Mouse (Mus musculus): ENCODE results near the gene Cdk9. TPM values are rescaled to one million over a fixed set of nuclear protein-coding genes. Genes with fewer than 3 reads are reported as not detected.

Cdk9 gene
- polyA plus RNA-seq, 1 experiment, result 115 TPM

GRCm38 (mm10) chr2:32708643-32709042 lies 4.2 kb downstream of the Cdk9 start:
- DNase-seq (ENCODE audit: low read depth), result no peak

GRCm38 (mm10) chr2:32706971-32707370 lies 5.9 kb downstream of the Cdk9 start:
- no peak for DNase-seq (ENCODE audit: low read depth)

- no peak for DNase-seq (ENCODE audit: low read depth)
Measured at GRCm38 (mm10) chr2:32705018-32705417, 7.9 kb downstream of the Cdk9 start.

GRCm38 (mm10) chr2:32704021-32704421 lies 8.9 kb downstream of the Cdk9 start, which contains the start of gene Fpgs:
Gene Fpgs, minus strand, starts transcription at chr2:32704145.
- no peak for DNase-seq (ENCODE audit: low read depth)

- DNase-seq (ENCODE audit: low read depth), result no peak
Measured at GRCm38 (mm10) chr2:32703046-32703445, 9.8 kb downstream of the Cdk9 start.

GRCm38 (mm10) chr2:32700966-32701743 lies 11.7 kb downstream of the Cdk9 start:
- no peak for DNase-seq (ENCODE audit: low read depth)

GRCm38 (mm10) chr2:32699680-32700079 lies 13.2 kb downstream of the Cdk9 start:
- DNase-seq (ENCODE audit: low read depth), result no peak

- DNase-seq (ENCODE audit: low read depth), result no peak
Measured at GRCm38 (mm10) chr2:32694691-32695090, 18.2 kb downstream of the Cdk9 start.

- no peak for DNase-seq (ENCODE audit: low read depth)
Measured at GRCm38 (mm10) chr2:32693823-32694411, 19.0 kb downstream of the Cdk9 start.

GRCm38 (mm10) chr2:32693282-32693681 lies 19.6 kb downstream of the Cdk9 start:
- no peak for DNase-seq (ENCODE audit: low read depth)

GRCm38 (mm10) chr2:32692496-32692895 lies 20.4 kb downstream of the Cdk9 start:
- no peak for DNase-seq (ENCODE audit: low read depth)

GRCm38 (mm10) chr2:32691041-32691440 lies 21.8 kb downstream of the Cdk9 start:
- no peak for DNase-seq (ENCODE audit: low read depth)

GRCm38 (mm10) chr2:32689420-32689819 lies 23.5 kb downstream of the Cdk9 start:
- DNase-seq (ENCODE audit: low read depth), result no peak

- no peak for DNase-seq (ENCODE audit: low read depth)
Measured at GRCm38 (mm10) chr2:32687562-32687961, 25.3 kb downstream of the Cdk9 start.

GRCm38 (mm10) chr2:32686640-32687039 lies 26.2 kb downstream of the Cdk9 start:
- DNase-seq (ENCODE audit: low read depth), result no peak

- no peak for DNase-seq (ENCODE audit: low read depth)
Measured at GRCm38 (mm10) chr2:32685807-32686206, 27.1 kb downstream of the Cdk9 start.

GRCm38 (mm10) chr2:32684681-32685428 lies 28.0 kb downstream of the Cdk9 start:
- no peak for DNase-seq (ENCODE audit: low read depth)

GRCm38 (mm10) chr2:32683701-32684100 lies 29.2 kb downstream of the Cdk9 start:
- DNase-seq (ENCODE audit: low read depth), result no peak

- DNase-seq (ENCODE audit: low read depth), result no peak
Measured at GRCm38 (mm10) chr2:32682721-32683417, 30.0 kb downstream of the Cdk9 start.

- no peak for DNase-seq (ENCODE audit: low read depth)
Measured at GRCm38 (mm10) chr2:32681754-32682153, 31.1 kb downstream of the Cdk9 start.

GRCm38 (mm10) chr2:32680961-32681650 lies 31.8 kb downstream of the Cdk9 start:
- no peak for DNase-seq (ENCODE audit: low read depth)

All from gonadal fat pad, adult 2 months (tissue).